Mouse (Mus musculus): ENCODE measurements around the gene Tmem40.

Tmem40 gene

GRCm38 (mm10) chr6:115761995-115762756 lies at the start of gene Tmem40:
Gene Tmem40 (minus strand): TSS chr6:115762410.
- DNase-seq (ENCODE audit: low spot score): no peak

- DNase-seq (ENCODE audit: low spot score): no peak
Measured at GRCm38 (mm10) chr6:115811606-115812005, 49.4 kb upstream of the Tmem40 start.

- DNase-seq (ENCODE audit: low spot score): peak; percentile 92
Measured at GRCm38 (mm10) chr6:115808488-115809231, 46.5 kb upstream of the Tmem40 start, which contains the start of gene Rpl32. Gene Rpl32 (minus strand): TSS chr6:115808747.

GRCm38 (mm10) chr6:115808196-115808487 lies 45.9 kb upstream of the Tmem40 start:
- no peak for DNase-seq (ENCODE audit: low spot score)

- DNase-seq (ENCODE audit: low spot score): peak; percentile 33
Measured at GRCm38 (mm10) chr6:115807464-115808195, 45.4 kb upstream of the Tmem40 start.

GRCm38 (mm10) chr6:115804432-115805192 lies 42.4 kb upstream of the Tmem40 start:
- no peak for DNase-seq (ENCODE audit: low spot score)

- DNase-seq (ENCODE audit: low spot score): peak; percentile 83
Measured at GRCm38 (mm10) chr6:115803541-115804382, 41.6 kb upstream of the Tmem40 start.

GRCm38 (mm10) chr6:115801811-115802210 lies 39.6 kb upstream of the Tmem40 start:
- DNase-seq (ENCODE audit: low spot score): no peak

- peak; percentile 45 for DNase-seq (ENCODE audit: low spot score)
Measured at GRCm38 (mm10) chr6:115792691-115793215, 30.5 kb upstream of the Tmem40 start.

- peak; percentile 85 for DNase-seq (ENCODE audit: low spot score)
Measured at GRCm38 (mm10) chr6:115791842-115792686, 29.9 kb upstream of the Tmem40 start.

- DNase-seq (ENCODE audit: low spot score): no peak
Measured at GRCm38 (mm10) chr6:115791016-115791415, 28.8 kb upstream of the Tmem40 start.

GRCm38 (mm10) chr6:115782781-115783180 lies 20.6 kb upstream of the Tmem40 start:
- no peak for DNase-seq (ENCODE audit: low spot score)

- DNase-seq (ENCODE audit: low spot score): no peak
Measured at GRCm38 (mm10) chr6:115776363-115776762, 14.2 kb upstream of the Tmem40 start.

- DNase-seq (ENCODE audit: low spot score): no peak
Measured at GRCm38 (mm10) chr6:115775838-115776237, 13.6 kb upstream of the Tmem40 start.

GRCm38 (mm10) chr6:115774501-115774921 lies 12.3 kb upstream of the Tmem40 start, which contains the start of gene Cand2:
Gene Cand2 (plus strand): TSS chr6:115774538.
- peak; percentile 75 for DNase-seq (ENCODE audit: low spot score)

- peak; percentile 66 for DNase-seq (ENCODE audit: low spot score)
Measured at GRCm38 (mm10) chr6:115773966-115774413, 11.8 kb upstream of the Tmem40 start.

- DNase-seq (ENCODE audit: low spot score): peak; percentile 20
Measured at GRCm38 (mm10) chr6:115772604-115773003, 10.4 kb upstream of the Tmem40 start.

- no peak for DNase-seq (ENCODE audit: low spot score)
Measured at GRCm38 (mm10) chr6:115772201-115772600, 10.0 kb upstream of the Tmem40 start.

- no peak for DNase-seq (ENCODE audit: low spot score)
Measured at GRCm38 (mm10) chr6:115770852-115771251, 8.6 kb upstream of the Tmem40 start.

Measured in MN1 (cell line).